Mouse (Mus musculus): ENCODE measurements at regions not wholly inside any gene's neighbourhood (a gene's known extent, or its start where the extent isn't known, plus 50 kb on each side); places are given as distances from the start of the nearest gene placed in this dataset.

DNA sequence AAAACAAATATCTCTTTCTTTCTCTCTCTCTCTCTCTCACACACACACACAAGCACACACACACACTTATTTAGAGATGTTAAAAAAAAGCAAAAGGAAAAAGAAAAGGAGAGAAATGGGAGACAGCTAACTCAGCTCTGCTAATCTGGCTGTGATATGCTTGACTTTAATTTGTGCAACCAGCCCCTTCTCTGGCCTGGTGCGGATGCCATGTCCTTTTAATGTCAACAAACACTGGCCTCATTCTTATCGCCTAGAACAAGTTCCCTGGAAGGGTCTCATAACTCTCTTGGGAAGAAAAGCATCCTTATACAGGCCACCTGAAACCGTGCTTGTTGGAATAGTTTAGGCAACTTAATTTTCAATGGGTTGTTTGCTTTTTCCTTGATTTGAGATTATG is 368.7 kb downstream of the Mctp2 start:
- no peak for ATAC-seq (replicated peaks)
- Histone ChIP-seq H3K9me3 (no peaks in the 10 kb centered on the region), H3K9ac (no peak overlapping the region), H3K27ac (no peak overlapping the region), H3K27me3 (replicated peaks) (no peaks in the 10 kb centered on the region), H3K4me3 (no peak overlapping the region), H3K4me2 (no peak overlapping the region), H3K4me1 (peaks cover 10% of the 10 kb centered on the region; the same call in 1 of the 2 replicates), H3K36me3 (replicated peaks) (no peaks in the 10 kb centered on the region)
- 60% methylated on average over 3 of the region's 3 CpGs for WGBS

DNA sequence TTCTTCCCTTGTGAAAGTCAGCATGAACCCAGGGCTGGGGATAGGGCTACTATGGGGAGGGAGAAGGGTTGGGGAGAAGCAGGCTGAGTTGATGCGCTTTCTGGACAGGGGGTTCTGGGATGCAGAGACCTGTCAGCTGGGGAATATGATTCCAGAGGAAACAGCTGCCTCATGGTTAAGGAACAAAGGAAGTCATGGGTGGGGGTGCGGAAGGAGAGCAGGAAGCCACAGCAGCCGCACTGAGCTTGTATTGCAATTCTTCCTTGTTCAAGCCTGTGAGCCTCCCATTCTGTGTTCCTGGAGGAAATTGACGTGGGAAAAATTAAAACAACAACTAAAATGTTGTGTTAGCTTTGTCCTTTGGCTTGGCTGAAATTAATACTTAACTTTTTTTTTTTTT is 369.7 kb downstream of the Mctp2 start:
- Histone ChIP-seq H3K36me3 (replicated peaks) (no peaks in the 10 kb centered on the region), H3K27ac (no peak overlapping the region), H3K9ac (no peak overlapping the region), H3K27me3 (replicated peaks) (no peaks in the 10 kb centered on the region), H3K4me1 (peaks cover under 1% of the 10 kb centered on the region; the same call in 1 of the 2 replicates), H3K9me3 (no peaks in the 10 kb centered on the region), H3K4me3 (no peak overlapping the region), H3K4me2 (no peak overlapping the region)
- 70% methylated on average over 4 of the region's 4 CpGs for WGBS
- ATAC-seq (replicated peaks): no peak

Data from midbrain, embryonic 15.5 days (tissue).